Mouse (Mus musculus) skeletal muscle tissue, adult 2 months (tissue): ENCODE data around the gene Kit.

Experiments
- DNase-seq: peaks from one replicate; pipeline ENCODE4 v3.0.0-alpha.2; 2012; ENCODE audit warnings: low read depth, low spot score

The Kit gene

DNA sequence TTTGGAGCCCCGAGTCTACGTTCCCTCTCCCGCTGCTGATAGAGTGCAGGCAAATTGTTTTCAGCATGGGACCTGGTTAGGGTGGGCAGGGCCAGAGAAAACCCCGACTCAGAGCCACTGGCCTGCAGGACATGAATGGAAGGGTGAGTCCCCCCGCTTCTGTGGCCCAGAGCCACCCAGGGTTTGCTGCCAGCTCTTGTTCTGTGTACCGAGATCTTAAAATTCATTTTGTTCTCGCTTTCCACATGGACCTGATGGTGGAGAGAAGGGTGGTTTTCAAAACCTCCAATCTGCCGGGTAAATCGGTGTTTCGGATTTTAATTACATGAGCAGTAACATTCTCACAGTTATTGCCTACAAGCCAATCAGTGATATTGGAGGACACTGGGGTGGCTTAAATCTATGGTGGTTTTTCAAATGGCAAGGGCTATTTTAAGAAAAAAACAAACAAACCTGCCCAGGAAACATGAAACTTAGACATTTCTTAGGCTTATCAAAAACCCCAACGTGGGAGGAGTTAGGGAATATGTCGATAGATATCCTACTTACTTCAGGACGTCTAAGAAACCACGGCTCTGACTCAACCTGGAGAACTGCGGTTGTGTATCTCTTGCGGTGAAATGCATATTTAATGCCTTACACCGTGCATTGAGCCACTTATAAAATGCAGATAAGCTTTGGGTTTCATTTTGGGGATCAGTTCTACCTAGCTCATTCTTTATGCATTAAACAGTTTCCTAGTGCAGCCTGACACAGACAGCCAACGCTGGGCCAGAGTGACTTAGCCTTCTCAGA, 58.3 kb downstream of the Kit start:
- no peak for DNase-seq

DNA sequence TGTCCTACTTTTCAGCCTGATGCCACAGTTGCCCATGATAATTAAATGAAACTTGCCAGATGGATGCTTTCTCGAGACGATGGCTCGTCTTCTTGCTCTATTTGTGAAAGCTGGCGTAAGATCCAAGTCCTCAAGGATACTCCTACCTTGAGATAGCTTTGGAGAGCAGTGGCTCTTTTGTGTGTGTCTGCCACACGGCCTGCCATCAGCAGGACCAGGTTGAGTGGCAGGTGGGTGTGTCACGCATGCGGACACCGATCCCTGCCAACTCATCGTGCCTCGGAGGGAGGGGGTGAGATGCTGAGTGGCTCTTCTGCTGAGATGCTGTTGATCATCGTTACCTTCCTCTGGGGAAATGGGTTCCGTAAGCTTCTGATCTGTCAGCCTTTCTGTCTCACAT, 60.7 kb downstream of the Kit start:
- DNase-seq, result no peak

DNA sequence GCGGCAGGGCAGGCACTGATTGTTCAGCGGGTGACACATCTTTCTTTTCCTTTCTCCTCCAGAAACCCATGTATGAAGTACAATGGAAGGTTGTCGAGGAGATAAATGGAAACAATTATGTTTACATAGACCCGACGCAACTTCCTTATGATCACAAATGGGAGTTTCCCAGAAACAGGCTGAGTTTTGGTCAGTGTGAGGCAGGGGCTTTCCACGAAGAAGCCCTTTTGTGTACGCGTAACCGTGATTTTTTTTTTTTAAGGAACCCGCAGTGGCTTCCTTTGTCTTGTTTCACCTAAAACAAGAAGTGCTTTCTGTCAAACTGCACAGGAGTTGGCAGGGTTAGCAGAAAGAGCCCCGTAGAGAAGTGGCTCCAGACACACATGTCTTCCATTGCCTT, 65.9 kb downstream of the Kit start:
- no peak for DNase-seq

DNA sequence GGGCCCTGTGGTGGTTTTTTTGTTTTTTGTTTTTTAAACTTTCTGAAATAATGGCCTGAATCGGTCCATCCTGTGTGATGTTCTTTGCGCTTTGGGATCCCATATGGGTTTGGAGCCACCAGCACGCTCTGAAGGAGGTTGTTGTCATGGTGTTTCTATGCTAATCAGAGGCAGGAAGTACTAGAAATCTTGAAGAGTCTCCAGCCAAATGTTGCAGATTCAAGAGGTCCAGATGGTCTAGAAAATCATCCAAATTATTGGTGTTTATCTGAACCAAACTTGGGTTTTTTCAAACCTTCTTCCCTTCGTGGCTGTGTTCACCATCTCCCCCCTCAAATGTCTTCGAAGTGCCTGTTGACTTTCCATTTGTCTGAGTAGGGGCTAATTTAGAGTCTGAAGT, 72.3 kb downstream of the Kit start:
- no peak for DNase-seq

DNA sequence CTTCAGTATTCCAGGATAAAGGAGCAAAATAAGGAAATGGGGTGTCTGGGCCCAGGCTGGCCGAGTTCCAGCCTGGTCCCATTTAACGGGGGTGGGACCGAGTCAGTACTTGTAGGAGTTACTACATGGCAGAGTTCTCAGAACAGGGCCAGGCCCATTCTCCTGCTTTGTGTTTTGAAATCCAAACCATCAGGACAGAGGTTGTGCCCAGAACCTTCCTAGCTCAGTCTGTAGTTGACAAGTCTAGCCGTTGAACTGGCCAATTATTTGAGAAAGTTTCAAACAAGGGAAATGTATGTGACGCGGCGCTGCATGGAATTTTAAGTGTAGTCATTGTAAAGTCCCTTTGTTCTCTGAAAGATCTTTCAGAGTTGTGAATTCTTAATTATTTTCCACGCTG, 75.8 kb downstream of the Kit start:
- no peak for DNase-seq

DNA sequence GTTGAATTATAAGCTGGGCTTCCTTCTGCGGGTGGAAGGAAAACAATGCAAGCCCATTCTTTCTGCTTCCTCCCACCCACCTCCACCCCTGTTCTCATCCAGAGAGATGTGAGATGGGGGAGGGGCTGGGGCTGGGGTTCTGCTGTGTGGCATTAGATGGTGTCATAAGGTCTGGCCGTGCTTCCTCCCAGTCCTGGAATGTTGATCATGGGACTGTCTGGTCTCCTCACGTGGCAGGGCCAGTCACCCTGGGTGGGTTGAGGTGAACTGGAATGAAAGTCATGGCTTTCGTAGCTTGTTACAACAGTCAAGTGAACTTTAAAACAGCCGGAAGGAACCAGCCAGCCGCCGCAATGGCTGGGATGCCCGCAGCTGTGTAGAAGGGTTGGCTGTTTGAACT, 78.7 kb downstream of the Kit start:
- DNase-seq, result no peak

DNA sequence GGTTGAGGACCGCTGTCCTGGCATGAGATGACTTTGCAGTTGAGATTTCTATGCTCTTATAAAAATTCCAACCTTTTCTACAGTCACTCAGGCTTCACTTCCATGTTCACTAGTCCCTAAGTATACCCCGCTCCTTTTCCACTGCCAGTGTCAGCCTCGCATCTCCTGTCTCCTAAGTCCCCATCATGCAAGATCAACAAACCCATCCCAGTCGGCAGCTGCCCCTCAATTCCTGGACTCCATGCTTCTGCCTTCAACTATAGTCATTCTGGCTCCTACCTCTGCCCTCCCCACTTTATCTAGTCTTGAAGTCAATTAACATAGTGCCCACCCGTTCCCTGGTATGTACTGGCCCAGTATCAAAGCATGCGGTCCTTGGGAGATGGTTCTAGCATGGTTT, 83.9 kb downstream of the Kit start:
- DNase-seq, result no peak

DNA sequence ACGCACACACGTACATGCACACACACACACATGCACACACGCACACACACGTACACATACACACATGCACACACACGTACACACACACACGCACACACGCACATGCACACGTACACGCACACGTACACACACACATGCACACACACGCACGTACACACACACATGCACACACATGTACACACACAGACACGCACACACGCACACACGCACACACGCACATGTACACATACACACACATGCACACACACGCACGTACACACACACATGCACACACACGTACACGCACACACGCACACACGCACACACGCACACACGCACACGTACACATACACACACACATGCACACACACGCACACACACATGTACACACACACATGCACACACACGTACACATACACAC, 85.6 kb downstream of the Kit start:
- DNase-seq, result no peak

DNA sequence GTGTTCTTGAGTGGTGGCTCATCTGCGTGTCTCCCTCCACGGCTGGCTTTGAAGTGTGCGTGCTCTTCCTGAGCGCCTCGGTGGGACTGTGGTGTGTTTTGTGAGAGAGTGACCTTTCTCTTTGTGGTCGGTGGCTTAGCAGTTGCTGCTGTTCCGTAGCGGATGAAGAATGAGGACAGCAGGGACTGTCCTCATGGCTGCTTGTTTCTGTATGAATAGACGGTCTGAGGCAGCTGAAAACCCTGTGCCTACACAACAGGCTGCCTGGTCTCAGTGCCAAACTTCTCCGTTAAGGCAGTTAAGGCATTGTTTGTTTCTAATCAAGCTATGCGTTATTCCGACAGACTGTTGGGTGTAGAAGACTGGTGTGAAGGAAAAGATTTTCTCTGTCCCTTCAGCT, 87.8 kb downstream of the Kit start:
- DNase-seq, result no peak

DNA sequence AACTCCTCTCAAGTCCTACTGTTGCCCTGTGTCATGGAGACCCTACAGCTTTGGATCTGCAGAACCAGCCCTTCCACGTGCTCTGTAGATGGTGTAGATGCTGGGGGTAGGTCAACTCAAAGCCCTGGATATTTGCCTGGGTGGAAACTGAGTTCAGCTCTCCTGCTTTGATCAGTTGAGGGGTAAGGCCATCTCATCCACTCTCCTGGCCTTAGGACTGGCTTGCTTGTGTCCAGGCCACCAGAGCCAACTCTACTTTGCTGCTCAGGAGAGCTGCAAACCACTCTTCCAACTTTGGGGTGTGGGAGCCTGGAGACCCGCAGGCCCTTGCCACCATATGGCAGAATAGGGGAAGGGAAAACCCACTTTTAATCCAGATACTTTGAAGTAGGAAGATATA, 89.1 kb downstream of the Kit start:
- DNase-seq, result no peak

DNA sequence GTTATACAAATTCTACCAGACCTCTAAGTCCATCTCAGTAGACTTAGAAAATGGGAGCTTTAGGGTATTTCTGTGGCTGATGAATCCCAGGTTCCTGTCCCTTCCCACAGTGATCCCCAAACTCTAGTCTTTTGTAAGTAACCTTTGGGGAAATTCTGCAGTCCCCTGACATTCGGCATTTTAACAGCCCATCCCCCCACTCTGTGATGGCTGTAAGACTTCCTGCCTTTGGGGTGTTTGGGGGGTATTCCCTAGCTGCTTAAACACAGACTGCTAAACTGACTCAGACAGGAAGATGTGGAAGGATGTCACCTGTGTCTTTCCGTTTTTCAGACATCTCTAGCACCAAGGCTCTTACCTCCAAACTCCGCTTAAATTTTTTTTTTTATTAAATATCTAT, 92.4 kb downstream of the Kit start:
- DNase-seq, result no peak

DNA sequence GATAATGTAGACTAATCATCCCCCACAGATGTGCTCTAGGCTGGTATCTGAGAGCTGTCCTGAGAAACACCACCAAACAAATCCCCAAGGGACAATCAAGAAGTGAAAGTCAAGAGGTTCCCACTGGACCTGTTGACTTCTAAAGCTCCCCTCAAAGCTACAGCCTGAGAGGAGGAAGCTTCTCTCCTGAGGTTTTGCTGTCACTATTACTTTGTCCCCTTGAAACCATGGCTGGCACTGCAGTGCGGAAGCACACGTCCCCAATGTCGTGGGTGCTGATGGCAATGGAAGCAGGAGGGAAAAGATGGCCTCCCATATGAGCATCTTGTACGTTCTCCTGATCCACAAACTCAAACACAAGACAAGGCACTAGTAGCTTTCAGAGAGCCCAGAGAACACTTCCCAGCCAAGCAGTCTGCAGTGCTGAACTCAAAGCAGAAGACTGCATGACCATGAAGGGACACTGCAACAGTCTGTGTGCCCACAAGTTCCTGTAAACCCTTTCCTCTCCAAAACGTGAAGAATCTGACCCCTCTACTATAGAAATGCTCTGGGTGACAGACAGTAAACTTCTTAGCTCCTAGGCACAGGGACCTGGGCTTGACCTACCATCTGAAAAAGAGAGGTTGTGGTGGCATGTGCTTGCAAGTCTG, 96.5 kb downstream of the Kit start:
- DNase-seq, result no peak

DNA sequence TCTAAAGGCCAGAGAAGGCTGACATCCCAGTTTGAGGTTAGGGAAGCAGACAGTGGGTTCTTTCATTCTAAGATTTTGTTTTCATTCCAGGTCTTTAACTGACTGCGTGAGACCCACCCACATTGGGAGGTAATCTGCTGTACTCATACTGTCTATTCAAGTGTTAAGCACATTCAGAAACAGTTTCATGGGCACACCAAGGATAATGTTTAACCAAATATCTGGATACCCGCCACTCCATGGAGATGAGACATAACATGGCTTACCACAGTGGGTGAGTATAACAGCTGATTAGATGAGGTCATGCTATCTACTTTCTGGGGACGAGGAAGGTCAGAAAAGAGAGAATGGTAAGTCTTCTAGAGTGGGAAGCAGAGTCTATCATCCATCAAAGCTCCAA, 101.3 kb downstream of the Kit start:
- no peak for DNase-seq

DNA sequence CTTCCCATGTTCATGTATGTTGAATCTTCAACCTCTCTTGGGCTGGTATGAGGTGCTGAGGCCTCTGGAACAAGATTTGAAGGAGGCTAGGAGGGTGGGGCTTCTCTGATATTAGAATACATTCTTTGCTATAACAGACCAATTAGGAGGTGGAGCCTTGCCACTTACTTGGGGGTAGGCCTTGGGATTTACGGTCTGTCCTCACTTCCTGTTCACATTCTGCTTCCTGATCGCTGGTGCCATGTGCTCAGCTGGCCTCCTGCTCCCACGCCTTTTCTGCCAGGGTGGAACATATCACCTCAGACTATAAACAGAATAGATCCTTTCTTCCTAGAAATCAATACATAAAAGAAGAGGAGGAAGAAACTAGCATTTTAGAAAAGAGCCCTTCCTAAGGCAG, 105.2 kb downstream of the Kit start:
- no peak for DNase-seq

DNA sequence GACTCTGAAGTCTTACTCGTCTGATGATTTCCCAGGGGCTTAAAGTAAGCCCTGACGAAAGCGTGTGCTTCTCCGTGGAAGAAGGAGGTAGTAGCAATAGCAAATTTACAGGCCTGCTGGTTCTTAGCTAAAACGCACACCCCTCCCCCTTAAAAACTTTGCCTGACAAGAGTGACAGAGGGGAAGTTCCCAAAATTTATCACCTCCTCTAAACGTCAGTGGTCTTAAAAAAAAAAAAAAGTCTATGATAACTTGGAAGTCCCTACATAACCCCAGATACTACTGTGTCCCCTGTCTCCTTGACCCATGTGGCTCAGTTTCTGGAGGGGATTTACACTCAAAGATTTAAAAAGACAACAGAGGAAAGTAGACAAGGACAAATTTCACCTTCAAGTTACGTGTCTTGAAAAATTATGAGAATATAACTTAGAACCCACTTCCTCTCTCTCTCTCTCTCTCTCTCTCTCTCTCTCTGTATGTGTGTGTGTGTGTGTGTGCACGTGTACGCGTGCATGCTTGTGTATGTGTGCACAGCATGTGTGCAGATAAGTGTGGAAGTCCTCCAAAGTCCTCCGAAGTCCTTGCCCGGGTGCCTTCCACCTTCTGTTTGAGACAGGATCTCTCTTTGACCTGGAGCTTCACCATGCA, 120.6 kb downstream of the Kit start:
- no peak for DNase-seq

DNA sequence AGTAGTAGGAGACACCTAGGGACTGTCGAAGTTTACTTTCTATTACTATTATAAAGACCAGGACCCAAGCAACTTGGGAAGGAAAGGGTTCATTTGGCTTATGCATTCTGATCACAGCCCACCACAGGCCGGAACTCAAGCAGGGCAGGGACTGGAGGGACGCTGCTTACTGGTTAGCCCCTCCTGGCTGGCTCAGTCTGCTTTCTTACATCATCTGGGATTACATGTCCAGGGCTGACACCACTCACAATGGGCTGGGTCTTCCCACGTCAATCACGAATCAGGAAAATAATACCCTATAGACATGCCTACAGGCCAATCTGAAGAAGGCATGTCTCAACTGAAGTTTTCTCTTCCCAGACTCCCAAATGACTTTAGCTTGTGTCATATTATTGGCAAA, 122.2 kb downstream of the Kit start:
- DNase-seq, result no peak

DNA sequence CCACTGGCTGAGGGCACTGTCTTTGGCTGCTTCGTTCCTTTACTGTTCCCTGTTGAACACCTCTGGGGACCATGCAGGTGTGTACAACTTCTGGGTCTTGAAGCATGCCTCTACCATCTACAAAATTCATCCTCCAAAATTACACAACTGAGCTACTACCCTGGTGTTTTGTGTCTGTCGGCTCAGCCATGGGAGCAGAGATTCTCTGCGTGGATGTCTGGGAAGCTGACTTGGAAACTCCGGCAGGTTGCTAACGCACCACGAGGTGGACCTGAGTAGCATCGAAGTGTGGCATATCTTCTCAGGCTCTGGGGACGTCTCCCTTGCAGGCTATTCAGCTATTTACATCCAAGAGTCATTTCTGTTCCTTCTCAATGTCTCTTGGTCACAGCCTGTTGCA, 123.8 kb downstream of the Kit start:
- DNase-seq, result no peak

DNA sequence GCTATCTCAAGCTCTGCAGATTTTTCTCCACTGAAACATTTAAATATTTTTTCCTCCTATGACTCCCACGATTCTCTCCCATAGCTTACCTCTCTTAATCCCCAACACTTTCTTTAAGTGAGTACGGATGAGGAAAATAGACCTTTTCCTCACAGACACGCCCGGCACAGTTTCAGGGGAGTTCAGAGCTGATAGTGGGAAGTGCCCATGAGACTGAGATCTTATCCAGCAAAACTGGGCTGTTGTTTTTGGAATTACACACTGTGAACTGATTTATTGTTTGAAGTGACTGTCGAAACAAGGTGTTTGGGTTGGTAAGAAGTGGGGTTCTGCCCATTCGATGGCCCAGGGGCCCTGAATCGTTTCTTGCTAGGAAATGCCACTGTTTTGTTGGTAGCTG, 124.4 kb downstream of the Kit start:
- DNase-seq, result no peak

DNA sequence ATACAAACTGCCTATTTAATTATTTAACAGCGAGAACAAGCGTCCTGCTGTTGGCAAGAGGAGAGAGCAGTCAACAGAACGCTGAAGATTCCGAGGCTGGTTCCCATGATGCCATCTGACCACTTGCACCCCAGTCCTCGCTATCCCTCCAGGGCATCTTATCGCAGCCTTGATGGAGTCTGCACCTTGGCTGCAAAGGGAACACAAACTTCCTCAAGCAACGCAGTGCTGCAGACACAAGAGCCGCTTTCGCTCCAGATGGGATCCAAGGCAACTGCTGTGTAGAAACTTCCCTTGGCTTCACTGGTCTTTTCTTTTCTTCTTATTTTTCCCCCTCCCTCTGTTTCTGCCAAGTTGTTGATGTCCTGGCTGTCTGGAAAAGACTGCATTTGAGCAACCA, 124.8 kb downstream of the Kit start:
- DNase-seq, result no peak

DNA sequence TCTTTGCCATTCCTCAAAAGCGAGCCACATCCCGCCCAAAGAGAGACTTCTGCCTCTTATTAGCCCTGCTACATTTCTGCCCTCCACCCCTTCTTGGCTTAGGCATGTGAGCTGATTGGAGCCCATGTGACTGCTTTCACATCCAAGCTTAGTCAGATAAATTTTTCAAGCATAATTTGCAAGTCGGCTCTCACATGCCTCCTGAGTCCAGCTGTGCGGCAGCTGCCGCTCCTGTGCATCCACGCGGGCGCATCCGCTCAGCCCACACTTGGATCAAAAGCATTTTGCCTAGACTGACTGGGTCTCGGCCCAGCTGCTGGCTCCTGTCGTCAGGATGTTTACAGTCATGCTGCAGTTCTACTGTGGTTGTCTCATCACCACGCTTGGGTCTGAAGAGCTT, 126.9 kb downstream of the Kit start:
- DNase-seq, result no peak

DNA sequence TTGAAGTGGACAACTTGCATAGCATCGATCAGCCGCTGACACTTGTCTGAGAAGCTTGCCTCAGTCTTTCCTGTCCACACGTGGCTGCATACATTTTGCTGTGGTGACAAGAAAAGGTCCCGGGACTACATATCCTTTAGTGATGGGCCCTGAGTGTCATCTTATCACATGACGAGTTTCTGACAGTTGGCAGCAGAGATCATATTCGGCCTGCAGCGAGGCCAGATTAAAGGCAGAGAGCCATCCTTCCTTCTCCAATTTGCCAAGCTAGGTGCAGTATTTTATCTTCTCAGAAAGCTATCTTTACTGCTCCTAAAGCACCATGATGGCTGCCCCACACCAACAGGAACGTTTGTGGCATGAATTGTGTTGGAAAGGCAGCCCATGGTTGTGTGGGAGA, 127.4 kb downstream of the Kit start:
- no peak for DNase-seq

DNA sequence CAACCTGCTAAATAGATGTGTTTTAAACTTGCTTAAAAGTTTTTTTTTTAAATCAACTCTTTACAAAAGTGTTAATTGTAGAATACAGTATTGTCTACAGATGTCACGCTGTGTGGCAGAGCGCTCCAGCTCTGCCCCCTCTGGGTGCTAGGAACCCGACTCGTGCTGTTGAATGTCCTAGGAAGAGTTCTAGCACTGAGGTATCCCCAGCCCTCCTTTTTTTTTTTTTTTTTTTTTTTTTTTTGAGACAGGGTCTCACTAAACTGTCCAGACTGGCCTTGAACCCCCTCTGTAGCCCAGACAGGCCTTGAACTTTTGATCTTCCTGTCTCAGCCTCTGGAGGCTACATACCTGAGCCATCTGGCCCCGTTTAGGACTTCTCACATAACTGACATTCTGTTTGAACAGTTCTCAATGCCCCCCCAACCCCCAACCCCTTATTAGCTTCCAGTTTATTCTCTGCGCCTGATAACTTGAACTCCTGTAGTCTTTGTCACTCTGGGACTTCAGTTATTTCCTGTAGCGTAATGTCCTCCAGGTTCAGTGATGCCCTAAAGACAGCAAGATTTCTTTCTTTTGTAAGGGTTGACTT, 130.0 kb downstream of the Kit start:
- DNase-seq, result no peak

DNA sequence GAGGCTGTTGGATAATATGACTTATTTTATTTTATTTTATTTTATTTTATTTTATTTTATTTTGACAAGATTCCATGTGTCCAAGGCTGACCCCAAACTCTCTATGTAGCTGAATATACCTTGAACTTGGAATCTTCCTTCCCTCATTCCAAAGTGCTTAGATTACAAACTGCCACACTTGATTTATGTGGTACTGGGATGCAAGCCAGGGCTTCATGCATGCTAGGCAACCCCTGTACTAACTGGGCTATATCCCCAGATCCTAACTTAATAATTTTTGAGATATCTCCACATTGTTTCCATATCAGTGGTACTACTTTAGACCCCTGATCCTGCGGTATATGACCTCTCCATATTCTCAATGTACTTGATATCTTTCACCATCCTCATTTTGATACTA, 130.7 kb downstream of the Kit start:
- no peak for DNase-seq
